Mouse (Mus musculus) erythroblast, embryonic 14.5 days (primary cell): ENCODE results near the gene Fam117b.

Experiments
- GATA1 ChIP-seq: IDR thresholded peaks from 2 replicates; pipeline ENCODE4 v1.6.1; 2012; ENCODE audit warnings: low read length, inconsistent platforms, mixed read lengths
- TAL1 ChIP-seq: IDR thresholded peaks from 3 replicates; pipeline ENCODE4 v1.6.1; 2012; ENCODE audit warnings: low read length, inconsistent platforms, mixed read lengths

DNA sequence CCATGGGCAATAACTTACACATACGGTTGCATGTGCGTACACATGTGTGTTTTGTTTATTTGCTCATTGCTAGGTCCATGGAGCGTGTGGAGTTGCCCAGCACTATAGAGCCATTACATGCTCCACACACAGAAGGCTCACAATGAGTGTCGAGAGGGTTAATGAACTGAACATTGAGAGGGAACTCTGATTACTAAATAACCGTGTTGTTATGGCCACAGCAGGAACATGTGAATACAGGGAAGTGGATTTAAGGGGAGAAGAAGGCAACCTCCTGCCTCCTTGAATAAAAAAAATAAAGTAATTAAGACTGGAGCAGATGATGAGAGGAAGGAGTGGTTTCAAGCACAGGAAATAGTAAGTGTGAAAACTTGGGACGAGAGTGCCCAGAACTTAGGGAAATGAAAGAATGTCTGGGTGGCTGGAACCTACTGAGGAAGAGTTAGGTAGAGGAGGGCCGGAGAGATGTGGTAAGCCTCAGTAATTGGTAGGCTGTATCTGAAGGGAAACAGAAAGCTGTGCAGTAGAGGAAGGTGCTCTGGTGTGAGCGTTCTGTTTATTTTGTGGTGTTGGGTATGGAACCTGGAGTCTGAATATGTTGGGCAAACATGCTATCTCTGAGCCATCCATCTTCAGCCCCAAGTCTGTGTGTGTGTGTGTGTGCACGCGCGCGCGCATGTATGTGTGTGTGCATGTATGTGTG is 5.8 kb upstream of the Fam117b start:
- TF ChIP-seq TAL1 (no peak), GATA1 (no peak)
